Mouse (Mus musculus) erythroblast, embryonic 14.5 days (primary cell): ENCODE data around the gene Fgfrl1. TPM values are rescaled to one million over a fixed set of nuclear protein-coding genes. Genes with fewer than 3 reads are reported as not detected.

Source experiments
- H3K27me3 ChIP-seq: 2 replicates; pipeline ENCODE4 v1.6.1; 2012; ENCODE audit warnings: inconsistent platforms; ENCODE audit not compliant: control insufficient read depth
- H3K36me3 ChIP-seq: 2 replicates; pipeline ENCODE4 v1.6.1; 2012; ENCODE audit warnings: mild to moderate bottlenecking, inconsistent platforms; ENCODE audit not compliant: control insufficient read depth
- H3K4me1 ChIP-seq: 2 replicates; pipeline ENCODE4 v1.6.1; 2012; ENCODE audit warnings: inconsistent platforms; ENCODE audit not compliant: control insufficient read depth
- H3K4me3 ChIP-seq: replicated peaks from 2 replicates; pipeline ENCODE3; 2012; ENCODE audit warnings: moderate library complexity, mild to moderate bottlenecking, inconsistent platforms
- H3K9me3 ChIP-seq: 2 replicates; pipeline ENCODE4 v1.6.1; 2012; ENCODE audit warnings: low read length, inconsistent platforms, mixed read lengths; ENCODE audit not compliant: control insufficient read depth
- GATA1 ChIP-seq: IDR thresholded peaks from 2 replicates; pipeline ENCODE4 v1.6.1; 2012; ENCODE audit warnings: low read length, inconsistent platforms, mixed read lengths
- TAL1 ChIP-seq: IDR thresholded peaks from 3 replicates; pipeline ENCODE4 v1.6.1; 2012; ENCODE audit warnings: low read length, inconsistent platforms, mixed read lengths
- polyA plus RNA-seq: library from polyadenylated mRNA; stranded (reverse); fragments of >175 nt; gene quantifications from 2 replicates; pipeline ENCODE4 v1.2.3, GENCODE M21; 2012

The Fgfrl1 gene
- polyA plus RNA-seq, 1 experiment, result 1.8 TPM

- TF ChIP-seq TAL1 (no peak), GATA1 (no peak)
- peaks cover 45% of the 10 kb centered on the region for H3K36me3 ChIP-seq
Measured at GRCm38 (mm10) chr5:108674624-108675023, 17.6 kb upstream of the Fgfrl1 start.

DNA sequence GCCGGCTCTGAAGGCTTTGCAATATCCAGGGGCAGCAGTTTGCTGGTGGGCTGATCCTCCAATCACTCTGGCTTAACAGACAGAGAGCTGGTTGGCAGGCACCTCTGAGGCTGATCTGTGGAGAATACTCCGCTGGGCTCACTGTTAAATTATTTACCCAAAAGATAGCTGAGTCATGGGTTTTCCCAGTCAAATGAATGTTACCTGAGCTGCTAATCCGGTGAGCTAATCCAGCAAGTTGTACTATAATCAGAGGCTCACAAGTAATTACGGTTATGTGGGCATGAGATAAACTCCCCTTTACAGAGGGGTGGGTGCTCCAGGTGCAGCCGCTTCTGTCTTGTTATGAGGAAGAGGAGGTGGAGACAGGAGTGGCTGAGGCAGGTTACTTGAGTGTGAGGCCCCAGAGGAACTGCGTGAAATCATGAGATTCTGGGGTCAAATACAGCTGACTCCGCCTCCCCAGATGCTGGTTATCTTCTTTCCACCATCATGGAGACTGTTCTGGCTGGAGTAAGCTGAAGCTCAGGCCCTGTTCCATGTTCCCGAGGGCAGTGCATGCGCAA is 16.8 kb upstream of the Fgfrl1 start, which contains the start of gene Slc26a1:
Slc26a1 (minus strand) TSS at position 319 of the 566 bp plus-strand sequence.
- Histone ChIP-seq H3K36me3 (peaks cover 45% of the 10 kb centered on the region), H3K4me3 (peak within 1 kb of the TSS; percentile 66), H3K4me1 (peaks cover 95% of the 10 kb centered on the region), H3K27me3 (no peaks in the 10 kb centered on the region), H3K9me3 (no peaks in the 10 kb centered on the region)
- TF ChIP-seq GATA1, result peak; percentile 81
- TF ChIP-seq TAL1, result no peak

More at GRCm38 (mm10) chr5:108674624-108675023, 17.6 kb upstream of the Fgfrl1 start:
- no peaks in the 10 kb centered on the region for H3K9me3 ChIP-seq
- peaks cover 96% of the 10 kb centered on the region for H3K4me1 ChIP-seq
- H3K27me3 ChIP-seq, result no peaks in the 10 kb centered on the region
- H3K4me3 ChIP-seq, result peak overlapping the region; percentile 66

DNA sequence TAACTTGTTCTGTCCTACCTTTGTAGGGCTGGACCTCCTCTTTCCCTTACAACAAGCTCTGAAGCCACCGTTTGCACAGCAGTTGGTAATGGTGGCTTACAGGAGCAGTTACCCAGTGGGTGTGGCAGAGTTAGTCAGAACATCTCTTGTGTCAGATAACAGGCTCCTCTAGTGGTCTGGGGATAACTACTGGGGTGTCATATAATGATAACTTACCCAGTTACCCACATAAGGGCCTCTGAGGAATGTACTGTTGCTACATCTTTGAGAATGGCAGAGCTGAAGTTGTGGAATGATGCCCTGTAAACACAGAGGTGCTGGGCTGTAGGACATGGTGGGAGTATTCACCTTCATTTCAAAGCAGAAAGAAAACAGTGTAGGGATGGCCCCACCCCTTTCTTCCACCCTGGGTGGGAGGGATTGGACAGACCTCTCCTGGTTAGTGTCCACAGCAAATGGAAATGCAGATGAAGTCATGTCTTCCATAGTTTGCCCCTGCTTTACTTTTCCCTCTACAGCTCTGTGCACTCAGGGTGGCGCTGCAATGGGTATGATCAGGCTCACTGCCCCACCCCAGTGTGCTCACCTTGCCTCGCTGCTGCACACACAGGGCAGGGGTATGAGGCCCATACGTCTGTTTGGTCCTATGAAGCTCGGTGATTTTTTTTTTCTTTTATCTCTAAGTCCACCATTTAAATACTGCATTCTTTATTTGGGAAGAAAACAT is 15.2 kb upstream of the Fgfrl1 start:
- H3K9me3 ChIP-seq, result no peaks in the 10 kb centered on the region
- H3K4me3 ChIP-seq, result peak overlapping the region; percentile 66
- H3K36me3 ChIP-seq, result peaks cover 29% of the 10 kb centered on the region
- no peaks in the 10 kb centered on the region for H3K27me3 ChIP-seq
- TF ChIP-seq GATA1 (no peak), TAL1 (no peak)
- H3K4me1 ChIP-seq, result peaks cover 86% of the 10 kb centered on the region

GRCm38 (mm10) chr5:108677605-108678295 is 14.4 kb upstream of the Fgfrl1 start:
- no peak for TF ChIP-seq GATA1
- no peak for TF ChIP-seq TAL1
- H3K36me3 ChIP-seq, result peaks cover 21% of the 10 kb centered on the region
- peaks cover 78% of the 10 kb centered on the region for H3K4me1 ChIP-seq
- H3K9me3 ChIP-seq, result no peaks in the 10 kb centered on the region
- H3K27me3 ChIP-seq, result no peaks in the 10 kb centered on the region
- peak overlapping the region; percentile 66 for H3K4me3 ChIP-seq

DNA sequence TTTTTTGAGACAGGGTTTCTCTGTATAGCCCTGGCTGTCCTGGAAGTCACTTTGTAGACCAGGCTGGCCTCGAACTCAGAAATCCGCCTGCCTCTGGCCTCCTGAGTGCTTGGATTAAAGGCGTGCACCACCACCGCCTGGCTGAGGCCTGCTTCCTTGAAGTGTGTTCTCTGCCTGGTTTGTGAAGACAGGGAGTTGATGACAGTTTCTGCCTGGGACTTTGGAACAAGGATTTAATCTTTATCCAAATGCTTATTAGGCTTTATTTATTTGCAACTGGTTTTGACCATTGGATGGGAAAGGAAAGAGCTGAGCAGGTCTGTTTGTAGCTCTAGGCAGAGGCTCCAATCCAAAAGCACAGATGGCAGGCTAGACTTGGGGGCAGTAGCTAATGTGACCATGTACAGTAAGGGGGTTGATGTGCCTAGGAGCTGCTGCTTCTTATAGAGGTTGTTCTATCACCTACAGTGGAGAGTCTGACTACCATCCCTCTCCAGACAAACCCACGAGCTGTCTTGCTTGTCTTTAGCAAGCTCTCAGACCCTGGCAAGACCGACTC is 13.8 kb upstream of the Fgfrl1 start:
- Histone ChIP-seq H3K4me1 (peaks cover 73% of the 10 kb centered on the region), H3K27me3 (no peaks in the 10 kb centered on the region), H3K4me3 (no peak overlapping the region), H3K36me3 (peaks cover 15% of the 10 kb centered on the region), H3K9me3 (no peaks in the 10 kb centered on the region)
- no peak for TF ChIP-seq TAL1
- no peak for TF ChIP-seq GATA1

GRCm38 (mm10) chr5:108679909-108680308 is 12.3 kb upstream of the Fgfrl1 start:
- Histone ChIP-seq H3K36me3 (peaks cover 3% of the 10 kb centered on the region; the same call in 1 of the 2 replicates), H3K27me3 (no peaks in the 10 kb centered on the region), H3K4me3 (no peak overlapping the region), H3K9me3 (no peaks in the 10 kb centered on the region), H3K4me1 (peaks cover 60% of the 10 kb centered on the region)
- TF ChIP-seq TAL1 (no peak), GATA1 (no peak)

DNA sequence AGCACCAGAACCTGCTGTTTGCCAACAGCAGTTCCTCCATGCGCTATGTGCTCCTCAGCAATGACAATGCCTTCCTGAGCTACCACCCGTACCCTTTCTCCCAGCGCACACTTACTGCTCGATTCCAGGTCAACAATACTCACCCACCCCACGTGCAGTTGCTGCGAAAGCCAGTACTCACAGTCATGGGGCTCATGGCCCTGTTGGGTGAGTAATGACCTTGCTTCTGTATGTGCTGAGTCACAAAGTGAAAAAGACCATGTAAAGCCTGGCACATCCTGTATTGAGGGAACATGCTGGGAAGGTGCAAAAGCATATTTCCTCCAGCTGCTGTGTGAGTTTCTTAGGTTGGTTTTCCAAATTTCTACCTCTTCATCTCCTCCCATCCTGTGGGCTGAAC is 11.3 kb upstream of the Fgfrl1 start:
- Histone ChIP-seq H3K4me3 (no peak overlapping the region), H3K4me1 (peaks cover 51% of the 10 kb centered on the region), H3K9me3 (no peaks in the 10 kb centered on the region), H3K27me3 (no peaks in the 10 kb centered on the region), H3K36me3 (no peaks in the 10 kb centered on the region; the same call in 1 of the 2 replicates)
- no peak for TF ChIP-seq GATA1

- H3K36me3 ChIP-seq, result no peaks in the 10 kb centered on the region
- H3K4me1 ChIP-seq, result peaks cover 26% of the 10 kb centered on the region
- no peak overlapping the region for H3K4me3 ChIP-seq
- no peaks in the 10 kb centered on the region for H3K9me3 ChIP-seq
- H3K27me3 ChIP-seq, result no peaks in the 10 kb centered on the region; the same call in 1 of the 2 replicates
- TF ChIP-seq GATA1 (no peak), TAL1 (no peak)
Measured at GRCm38 (mm10) chr5:108689091-108689490, 3.1 kb upstream of the Fgfrl1 start.

DNA sequence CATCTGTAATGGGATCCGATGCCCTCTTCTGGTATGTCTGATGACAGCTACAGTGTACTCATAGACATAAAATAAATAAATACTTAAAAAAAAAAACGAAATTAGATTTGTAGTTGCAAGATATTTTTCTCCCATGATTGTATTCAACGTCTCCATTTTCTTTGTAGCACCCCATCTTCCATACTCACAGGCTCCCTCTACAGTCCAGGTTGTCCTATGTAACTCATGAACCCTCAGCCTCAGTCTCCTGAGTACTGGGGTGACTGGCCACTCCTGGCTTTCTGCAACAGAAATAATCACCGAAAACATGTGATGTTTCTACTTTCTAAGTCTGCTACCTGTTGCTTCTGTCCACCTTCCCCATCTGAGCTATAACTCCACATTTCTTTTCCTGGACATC is 1.0 kb upstream of the Fgfrl1 start:
- peaks cover 4% of the 10 kb centered on the region for H3K36me3 ChIP-seq
- H3K4me1 ChIP-seq, result peaks cover 46% of the 10 kb centered on the region
- H3K27me3 ChIP-seq, result no peaks in the 10 kb centered on the region; the same call in 1 of the 2 replicates
- H3K9me3 ChIP-seq, result no peaks in the 10 kb centered on the region
- TF ChIP-seq TAL1 (no peak), GATA1 (no peak)
- H3K4me3 ChIP-seq, result no peak overlapping the region
